Mouse (Mus musculus) liver, adult 2 months (tissue): ENCODE data around the gene Cacna1s. TPM values are rescaled to one million over a fixed set of nuclear protein-coding genes. Genes with fewer than 3 reads are reported as not detected.

Source experiments
- DNase-seq: peaks from one replicate; pipeline ENCODE4 v3.0.0-alpha.2; 2011; ENCODE audit warnings: low read depth, low spot score; ENCODE audit errors: extremely low read depth
- H3K27ac ChIP-seq: fragments of 200-500 bp; replicated peaks from 2 replicates; pipeline ENCODE4 v1.5.1; 2012; ENCODE audit warnings: low read depth, mild to moderate bottlenecking, control low read depth, inconsistent platforms, low read length; ENCODE audit not compliant: insufficient read depth
- H3K27me3 ChIP-seq: fragments of 200-500 bp; 2 replicates; pipeline ENCODE4 v1.6.1; 2012; ENCODE audit warnings: mild to moderate bottlenecking, moderate library complexity, low read length, inconsistent platforms; ENCODE audit not compliant: control insufficient read depth, insufficient read depth
- H3K36me3 ChIP-seq: fragments of 200-500 bp; 2 replicates; pipeline ENCODE4 v1.6.1; 2012; ENCODE audit warnings: low read length, inconsistent platforms; ENCODE audit not compliant: control insufficient read depth, insufficient read depth
- H3K4me1 ChIP-seq: fragments of 200-500 bp; 2 replicates; pipeline ENCODE4 v1.6.1; 2011; ENCODE audit warnings: low read length; ENCODE audit not compliant: control insufficient read depth, insufficient read depth
- H3K4me3 ChIP-seq: fragments of 200-500 bp; 2 replicates; pipeline ENCODE4 v1.5.1; 2011; ENCODE audit warnings: low read depth, mild to moderate bottlenecking, control low read depth, low read length, moderate library complexity; ENCODE audit not compliant: insufficient read depth
- H3K79me2 ChIP-seq: fragments of 200-500 bp; 2 replicates; pipeline ENCODE4 v1.6.1; 2012; ENCODE audit warnings: inconsistent platforms, mild to moderate bottlenecking, low read length, moderate library complexity; ENCODE audit not compliant: control insufficient read depth, insufficient read depth
- H3K9ac ChIP-seq: fragments of 200-500 bp; 2 replicates; pipeline ENCODE4 v1.6.1; 2012; ENCODE audit warnings: low read depth, mild to moderate bottlenecking, control low read depth, inconsistent platforms, low read length
- CTCF ChIP-seq: fragments of 200-500 bp; IDR thresholded peaks from 2 replicates; pipeline ENCODE4 v1.5.1; 2011; ENCODE audit warnings: low read depth, low read length, control low read depth
- POLR2A ChIP-seq: fragments of 200-500 bp; IDR thresholded peaks from 2 replicates; pipeline ENCODE4 v1.6.1; 2011; ENCODE audit warnings: low read length, control low read depth; ENCODE audit not compliant: insufficient read depth; ENCODE audit errors: extremely low read depth
- WGBS: fragments of 180-500 bp; shearing (Covaris S2); methylation state at CpG from one replicate; pipeline ENCODE4 v1.1.7; 2018; 5-methylcytosine and 5-hydroxymethylcytosine counted together
- polyA plus RNA-seq: library from polyadenylated mRNA; depleted of rRNA; stranded (reverse); fragments of >200 nt; gene quantifications from 2 replicates; pipeline ENCODE4 v1.2.3, GENCODE M21; 2012
- total RNA-seq: library from RNA; depleted of rRNA; stranded (reverse); fragments of >200 nt; gene quantifications from 2 replicates; pipeline ENCODE4 v1.2.3, GENCODE M21; 2014

Cacna1s gene
- total and polyA plus RNA-seq, 2 experiments: 0.65 TPM; not detected in 1

DNA sequence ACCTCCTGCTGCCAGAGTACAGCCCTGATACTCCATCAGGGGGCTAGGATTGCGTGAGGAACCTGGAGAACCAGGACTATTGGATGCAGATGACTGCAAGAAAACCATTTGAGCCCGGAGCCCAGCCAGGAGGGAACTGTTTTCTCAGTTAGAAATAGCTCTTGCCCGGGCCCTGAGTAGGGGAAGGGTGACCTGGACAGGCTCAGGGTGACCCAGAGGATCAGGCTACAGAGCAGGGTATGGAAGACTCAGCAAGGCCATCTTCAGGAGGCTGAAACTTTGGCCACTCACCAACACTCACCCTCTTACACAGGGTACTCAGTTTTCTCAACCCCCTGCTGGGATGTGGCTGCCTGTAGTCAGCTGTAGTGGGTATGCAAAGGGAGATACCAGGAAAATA is 15.0 kb downstream of the Cacna1s start:
- Histone ChIP-seq H3K36me3 (no peaks in the 10 kb centered on the region), H3K27ac (no peak overlapping the region), H3K9ac (no peak overlapping the region), H3K27me3 (no peaks in the 10 kb centered on the region), H3K79me2 (no peaks in the 10 kb centered on the region), H3K4me1 (no peaks in the 10 kb centered on the region), H3K4me3 (no peak overlapping the region)
- WGBS: 72% methylated on average over 3 of the region's 3 CpGs
- no peak for TF ChIP-seq POLR2A
- TF ChIP-seq CTCF: no peak
- DNase-seq: no peak

DNA sequence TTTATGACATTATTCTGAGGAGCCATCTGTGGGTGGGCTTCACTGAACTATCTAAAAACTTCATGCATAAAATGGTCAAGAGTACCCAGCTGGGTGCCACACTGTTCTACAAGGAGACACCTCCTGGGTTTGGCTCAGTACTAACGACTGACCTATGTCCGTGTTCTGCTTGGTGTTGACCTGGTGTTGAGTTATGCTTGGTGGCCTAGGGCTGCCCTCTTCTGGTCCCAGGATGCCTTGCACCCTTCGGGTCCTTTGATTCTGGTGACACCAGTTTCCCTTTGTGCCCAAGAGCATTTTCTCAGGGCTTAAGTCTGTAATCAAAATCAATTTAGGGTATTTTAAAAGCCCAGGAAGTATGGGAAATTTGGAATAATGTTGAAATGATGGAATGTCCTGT is 23.5 kb downstream of the Cacna1s start:
- Histone ChIP-seq H3K79me2 (no peaks in the 10 kb centered on the region), H3K9ac (no peak overlapping the region), H3K4me3 (no peak overlapping the region), H3K4me1 (no peaks in the 10 kb centered on the region), H3K36me3 (no peaks in the 10 kb centered on the region), H3K27me3 (no peaks in the 10 kb centered on the region), H3K27ac (no peak overlapping the region)
- no peak for TF ChIP-seq POLR2A
- TF ChIP-seq CTCF: peak; percentile 90
- 5% methylated on average over 3 of the region's 3 CpGs for WGBS
- DNase-seq: peak; percentile 45

- no peak for TF ChIP-seq POLR2A
- TF ChIP-seq CTCF: no peak
- WGBS: 58% methylated on average over 4 of the region's 4 CpGs
- no peak overlapping the region for H3K4me3 ChIP-seq
- H3K4me1 ChIP-seq: no peaks in the 10 kb centered on the region
- H3K27ac ChIP-seq: no peak overlapping the region
- no peak for DNase-seq
- H3K9ac ChIP-seq: no peak overlapping the region
- H3K79me2 ChIP-seq: no peaks in the 10 kb centered on the region
- H3K27me3 ChIP-seq: no peaks in the 10 kb centered on the region
- no peaks in the 10 kb centered on the region for H3K36me3 ChIP-seq
These were observed 25.1 kb downstream of the Cacna1s start for GRCm38 (mm10) chr1:136077656-136078055.

DNA sequence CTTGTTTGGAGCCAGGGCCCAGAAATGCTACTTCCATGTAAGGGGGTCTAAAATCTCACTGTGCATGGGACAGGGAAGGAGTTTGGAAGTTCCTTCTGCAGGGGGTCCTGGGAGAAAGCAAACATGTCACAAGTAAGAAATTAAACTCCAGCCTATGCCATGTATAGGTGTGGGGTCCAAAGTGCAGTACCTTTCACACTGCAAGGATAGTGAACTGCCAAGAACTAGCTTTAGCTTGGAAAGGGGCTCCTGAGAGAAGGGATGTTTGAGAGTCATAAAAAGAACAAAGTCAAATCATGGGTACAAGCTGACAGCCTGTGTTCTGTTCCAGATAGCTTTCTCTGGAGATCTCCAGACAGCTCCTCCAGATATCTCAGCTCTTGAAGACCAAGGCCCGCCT is 28.6 kb downstream of the Cacna1s start:
- DNase-seq: no peak
- H3K9ac ChIP-seq: no peak overlapping the region
- H3K79me2 ChIP-seq: no peaks in the 10 kb centered on the region
- TF ChIP-seq POLR2A: no peak
- no peak for TF ChIP-seq CTCF
- H3K4me1 ChIP-seq: no peaks in the 10 kb centered on the region
- H3K36me3 ChIP-seq: no peaks in the 10 kb centered on the region
- WGBS: 85% methylated on average over 1 of the region's 1 CpGs
- H3K27me3 ChIP-seq: no peaks in the 10 kb centered on the region
- H3K4me3 ChIP-seq: no peak overlapping the region
- H3K27ac ChIP-seq: no peak overlapping the region

GRCm38 (mm10) chr1:136085988-136086685 is 33.6 kb downstream of the Cacna1s start:
- Histone ChIP-seq H3K4me3 (no peak overlapping the region), H3K9ac (no peak overlapping the region), H3K36me3 (no peaks in the 10 kb centered on the region), H3K27me3 (no peaks in the 10 kb centered on the region), H3K79me2 (no peaks in the 10 kb centered on the region), H3K4me1 (no peaks in the 10 kb centered on the region), H3K27ac (no peak overlapping the region)
- no peak for DNase-seq
- TF ChIP-seq CTCF: no peak
- TF ChIP-seq POLR2A: no peak
- WGBS: 79% methylated on average over 3 of the region's 3 CpGs

GRCm38 (mm10) chr1:136089368-136090165 is 37.0 kb downstream of the Cacna1s start:
- H3K36me3 ChIP-seq: no peaks in the 10 kb centered on the region
- H3K79me2 ChIP-seq: no peaks in the 10 kb centered on the region
- WGBS: 78% methylated on average over 9 of the region's 9 CpGs
- no peak overlapping the region for H3K27ac ChIP-seq
- no peak overlapping the region for H3K9ac ChIP-seq
- H3K27me3 ChIP-seq: no peaks in the 10 kb centered on the region
- H3K4me3 ChIP-seq: no peak overlapping the region
- TF ChIP-seq CTCF: no peak
- no peak for TF ChIP-seq POLR2A
- DNase-seq: no peak
- no peaks in the 10 kb centered on the region for H3K4me1 ChIP-seq
